Mouse (Mus musculus) embryonic fibroblast, embryonic 13.5 days (primary cell): Measurements from ENCODE around the gene Lpar1. TPM values are rescaled to one million over a fixed set of nuclear protein-coding genes. Genes with fewer than 3 reads are reported as not detected.

Source experiments
- H3K27ac ChIP-seq: 2 replicates; pipeline ENCODE4 v1.5.1; 2012; ENCODE audit warnings: low read length, control low read depth, inconsistent platforms; ENCODE audit not compliant: insufficient read depth
- H3K4me1 ChIP-seq: 2 replicates; pipeline ENCODE4 v1.6.1; 2011; ENCODE audit warnings: low read length; ENCODE audit not compliant: control insufficient read depth, insufficient read depth
- H3K4me3 ChIP-seq: 2 replicates; pipeline ENCODE4 v1.5.1; 2011; ENCODE audit warnings: mild to moderate bottlenecking, control low read depth, low read length; ENCODE audit not compliant: insufficient read depth
- CTCF ChIP-seq: IDR thresholded peaks from 2 replicates; pipeline ENCODE4 v1.5.1; 2011; ENCODE audit warnings: mild to moderate bottlenecking, control low read depth, low read length, moderate library complexity, borderline replicate concordance; ENCODE audit not compliant: insufficient read depth
- POLR2A ChIP-seq: IDR thresholded peaks from 2 replicates; pipeline ENCODE4 v1.6.1; 2011; ENCODE audit warnings: low read depth, mild to moderate bottlenecking, control low read depth, low read length, moderate library complexity
- polyA plus RNA-seq: library from polyadenylated mRNA; stranded (reverse); fragments of >200 nt; gene quantifications from 2 replicates; pipeline ENCODE4 v1.2.4, GENCODE M21; 2011; ENCODE audit warnings: low read depth; ENCODE audit not compliant: missing spikeins, insufficient read length

Lpar1 gene
- 52.8 and 67.1 TPM in 2 replicates for polyA plus RNA-seq

DNA sequence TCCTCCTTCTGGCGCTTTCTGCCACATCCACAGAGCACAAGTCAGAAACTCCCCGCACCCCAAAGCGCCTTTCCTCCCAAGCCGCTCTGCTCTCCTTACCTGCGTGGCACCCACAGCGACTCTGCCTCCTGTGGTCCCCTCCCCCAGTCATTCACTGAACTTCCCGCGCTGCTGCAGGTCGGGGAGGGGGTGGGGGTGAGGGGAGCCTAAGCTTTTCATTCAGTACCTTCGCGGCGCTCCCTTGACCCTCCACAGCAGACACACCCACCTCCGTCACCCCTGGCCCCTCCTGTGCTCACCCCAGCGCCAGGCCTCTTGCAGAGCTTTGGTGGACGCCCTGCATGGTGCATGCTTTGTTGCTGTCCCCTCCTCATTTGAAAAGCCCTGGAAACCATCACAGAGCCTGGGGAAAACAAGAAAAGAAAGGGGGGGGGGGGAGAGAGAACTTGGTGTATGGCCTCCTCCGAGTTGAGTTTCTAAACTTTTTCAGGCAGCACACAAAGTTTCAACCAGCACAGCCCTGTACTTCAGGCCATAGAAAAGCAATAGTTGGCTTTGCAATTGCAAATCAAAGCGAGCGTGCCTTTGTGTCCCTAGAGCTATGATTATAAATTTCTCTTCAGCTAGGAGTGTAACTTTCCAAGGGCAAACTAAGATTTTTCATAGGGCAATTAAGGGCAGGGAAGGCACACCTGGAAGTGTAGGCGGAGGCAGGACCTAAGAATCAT is at the start of gene Lpar1:
TSS of gene Lpar1 (minus strand) at position 268 of the 728 bp plus-strand sequence.
- peak within 1 kb of the TSS; percentile 74 for H3K27ac ChIP-seq
- peak within 1 kb of the TSS; percentile 87 for H3K4me3 ChIP-seq
- TF ChIP-seq POLR2A (no peak), CTCF (no peak)
- H3K4me1 ChIP-seq: no peaks in the 10 kb centered on the region

DNA sequence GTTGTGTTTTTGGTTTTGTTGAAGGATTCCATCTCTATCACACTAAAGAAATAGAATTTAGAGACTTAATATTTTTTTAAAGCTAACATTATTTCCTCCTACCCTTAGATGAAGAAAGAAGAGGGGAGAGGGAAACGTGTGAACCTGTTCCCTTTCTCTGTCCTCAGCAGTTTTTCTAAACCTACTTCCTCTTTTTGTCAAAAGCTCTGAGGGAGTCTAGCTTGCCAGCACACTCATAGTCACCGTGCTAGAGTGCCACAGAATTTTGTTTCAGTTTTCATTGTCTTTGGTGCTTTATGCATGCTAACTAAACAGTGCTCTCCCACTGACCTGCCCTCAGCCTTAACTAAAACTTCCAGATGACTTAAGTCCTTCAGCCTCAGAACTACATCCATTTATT is 32.2 kb upstream of the Lpar1 start:
- no peak overlapping the region for H3K4me3 ChIP-seq
- no peak overlapping the region for H3K27ac ChIP-seq
- H3K4me1 ChIP-seq: no peaks in the 10 kb centered on the region
- TF ChIP-seq POLR2A (no peak), CTCF (no peak)

DNA sequence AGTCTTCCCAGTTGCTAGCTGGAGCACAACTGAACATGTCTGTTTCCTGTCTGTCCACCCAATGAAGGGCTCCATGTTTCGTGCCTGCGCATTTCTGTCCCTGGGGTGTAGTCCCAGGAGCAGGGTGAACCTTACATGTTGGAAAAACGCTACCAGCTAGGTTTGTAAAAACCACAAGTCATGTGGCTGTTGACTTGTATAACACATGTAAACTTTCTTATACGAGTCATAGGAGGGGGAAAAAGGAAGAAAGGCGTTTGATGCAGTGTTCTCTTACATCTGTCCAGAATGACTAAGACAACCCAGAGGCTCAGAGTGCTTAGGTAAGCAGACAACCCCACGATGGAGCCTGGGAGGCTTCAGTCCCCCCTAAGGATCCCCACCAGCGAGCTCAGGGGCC is 27.5 kb upstream of the Lpar1 start:
- H3K4me1 ChIP-seq: no peaks in the 10 kb centered on the region
- TF ChIP-seq CTCF (no peak), POLR2A (no peak)
- H3K4me3 ChIP-seq: no peak overlapping the region
- no peak overlapping the region for H3K27ac ChIP-seq

DNA sequence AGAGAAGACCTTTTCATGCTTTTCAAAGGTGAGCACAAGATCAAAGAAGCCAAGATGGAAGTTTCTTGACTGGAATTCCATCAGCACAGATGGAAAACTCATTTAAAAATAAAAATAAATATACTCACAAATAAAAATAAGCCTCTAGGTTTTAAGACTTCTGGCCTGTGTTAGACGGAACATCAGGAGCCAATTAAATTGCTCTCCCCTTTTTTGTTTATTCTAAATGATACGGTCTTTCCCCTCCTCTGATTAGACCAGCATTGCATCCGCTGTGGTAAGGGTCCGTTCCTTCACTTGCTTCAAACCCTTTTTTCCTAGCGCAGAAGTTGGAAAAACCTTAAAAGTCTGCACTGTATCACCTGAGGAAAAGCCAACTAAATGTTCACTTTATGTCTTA is 26.8 kb upstream of the Lpar1 start:
- Histone ChIP-seq H3K27ac (no peak overlapping the region), H3K4me1 (peaks cover 4% of the 10 kb centered on the region), H3K4me3 (no peak overlapping the region)
- TF ChIP-seq CTCF (no peak), POLR2A (no peak)

DNA sequence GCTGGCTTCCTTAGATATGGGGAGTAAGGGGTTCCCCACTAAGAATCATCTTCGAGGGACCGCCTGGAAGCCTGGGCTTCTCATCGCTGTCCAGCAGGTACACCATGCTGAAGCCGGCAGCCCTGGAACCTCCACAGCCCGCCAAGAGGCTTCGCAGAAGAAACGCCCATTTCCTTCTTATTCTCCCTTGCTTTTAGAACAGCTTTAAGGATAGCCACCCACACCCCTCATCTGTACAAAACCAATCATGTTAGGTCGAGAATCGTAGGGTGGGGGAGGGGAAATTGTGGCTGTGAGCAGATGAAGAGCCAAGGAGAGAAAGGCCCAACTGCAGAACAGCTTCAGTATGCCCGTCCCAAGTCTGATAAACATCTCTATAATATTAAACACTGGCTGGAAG is 26.4 kb upstream of the Lpar1 start:
- Histone ChIP-seq H3K27ac (no peak overlapping the region), H3K4me3 (no peak overlapping the region), H3K4me1 (peaks cover 4% of the 10 kb centered on the region)
- TF ChIP-seq CTCF: no peak
- TF ChIP-seq POLR2A: no peak

DNA sequence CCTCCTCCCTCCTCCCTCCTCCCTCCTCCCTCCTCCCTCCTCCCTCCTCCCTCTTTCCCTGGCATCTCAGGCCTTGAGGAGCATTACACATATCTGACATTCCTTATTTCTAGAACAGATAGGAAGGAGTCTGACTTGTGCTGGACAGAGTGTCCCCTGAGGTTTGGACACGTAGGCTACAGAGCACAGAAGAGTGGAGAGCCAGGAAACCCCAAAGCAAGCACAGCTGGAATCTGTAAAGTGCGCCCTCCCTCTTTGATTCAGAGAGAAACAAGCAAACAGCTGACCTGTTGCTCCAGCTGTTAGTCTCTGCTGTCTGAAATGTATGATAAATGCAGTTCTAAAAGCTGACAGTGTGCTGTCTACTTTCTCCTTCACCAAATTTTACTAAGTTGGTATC is 24.8 kb upstream of the Lpar1 start:
- TF ChIP-seq CTCF (no peak), POLR2A (no peak)
- Histone ChIP-seq H3K27ac (no peak overlapping the region), H3K4me3 (no peak overlapping the region), H3K4me1 (peaks cover 4% of the 10 kb centered on the region)

DNA sequence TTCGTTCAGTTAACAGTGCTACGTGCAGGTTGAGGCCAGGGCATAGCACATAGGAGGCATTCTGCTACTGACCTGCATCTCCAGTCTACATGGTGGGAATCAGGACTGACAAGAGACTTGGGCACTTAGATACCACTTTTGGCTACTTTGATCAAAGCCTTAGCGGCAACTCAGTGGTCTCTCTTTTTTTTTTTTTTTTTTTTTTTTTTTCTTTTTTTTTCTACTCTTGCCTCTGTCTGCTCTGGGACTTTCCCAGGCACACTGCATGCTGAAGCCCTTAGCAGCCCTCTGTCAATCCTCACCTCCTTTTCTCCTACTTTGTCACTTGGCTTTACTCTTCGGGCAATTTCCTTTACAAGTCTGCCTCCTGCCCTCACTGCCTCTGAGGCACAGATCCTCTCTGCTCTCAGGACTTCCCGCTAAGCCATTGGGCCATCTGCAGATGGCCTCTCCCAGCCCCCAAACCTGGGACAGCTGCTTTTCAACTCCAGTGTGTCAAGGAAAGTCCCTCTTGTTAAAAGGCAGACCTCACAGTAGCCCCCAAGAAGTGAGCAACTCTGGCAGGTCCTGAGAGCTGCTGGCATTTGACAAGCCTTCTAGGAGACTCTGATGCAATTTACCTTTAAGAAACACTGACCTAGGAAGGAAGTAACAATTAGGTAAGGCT is 23.8 kb upstream of the Lpar1 start:
- H3K27ac ChIP-seq: no peak overlapping the region
- TF ChIP-seq CTCF: no peak
- TF ChIP-seq POLR2A: no peak
- peaks cover 4% of the 10 kb centered on the region for H3K4me1 ChIP-seq
- H3K4me3 ChIP-seq: no peak overlapping the region

DNA sequence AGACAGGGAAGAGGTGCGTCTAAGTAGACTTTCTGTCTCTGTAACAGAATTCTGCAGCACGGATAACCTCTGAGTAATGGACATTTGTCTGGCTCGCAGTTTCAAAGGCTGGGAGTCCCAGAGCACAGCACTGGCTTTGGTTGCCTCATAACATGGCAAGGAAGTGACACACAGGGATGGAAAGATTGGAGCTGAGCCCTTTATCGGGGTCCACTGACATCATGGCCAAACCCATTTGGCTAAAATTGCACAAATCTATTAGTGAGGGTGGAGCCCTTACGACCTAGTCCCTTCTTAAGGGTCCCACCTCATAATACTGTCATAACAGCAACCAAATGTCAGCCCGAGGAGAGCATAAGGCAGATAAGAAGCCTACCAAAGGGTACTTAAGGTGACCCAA is 22.1 kb upstream of the Lpar1 start:
- Histone ChIP-seq H3K27ac (no peak overlapping the region), H3K4me3 (no peak overlapping the region), H3K4me1 (peaks cover 4% of the 10 kb centered on the region)
- TF ChIP-seq CTCF (no peak), POLR2A (no peak)

DNA sequence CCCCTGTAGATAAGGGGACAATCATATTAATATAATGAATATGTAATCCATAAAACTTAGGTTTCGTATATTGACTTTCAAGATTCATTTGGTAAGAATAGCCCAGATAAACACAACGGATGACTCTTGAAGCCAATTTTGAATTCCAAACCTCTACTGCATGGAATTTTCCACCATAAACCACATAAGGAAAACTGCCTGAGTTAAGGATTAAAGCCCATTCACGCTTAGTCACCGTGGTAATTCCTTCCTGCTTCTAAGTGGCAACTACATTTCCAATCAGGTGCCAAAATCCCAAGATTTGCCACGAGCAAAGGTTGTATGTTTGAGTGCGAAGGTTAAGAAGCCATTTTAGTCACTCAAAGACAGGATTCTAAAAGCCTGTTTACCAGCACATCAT is 20.3 kb upstream of the Lpar1 start:
- Histone ChIP-seq H3K27ac (peak overlapping the region; percentile 24), H3K4me3 (no peak overlapping the region), H3K4me1 (peaks cover 4% of the 10 kb centered on the region)
- TF ChIP-seq CTCF: no peak
- no peak for TF ChIP-seq POLR2A

DNA sequence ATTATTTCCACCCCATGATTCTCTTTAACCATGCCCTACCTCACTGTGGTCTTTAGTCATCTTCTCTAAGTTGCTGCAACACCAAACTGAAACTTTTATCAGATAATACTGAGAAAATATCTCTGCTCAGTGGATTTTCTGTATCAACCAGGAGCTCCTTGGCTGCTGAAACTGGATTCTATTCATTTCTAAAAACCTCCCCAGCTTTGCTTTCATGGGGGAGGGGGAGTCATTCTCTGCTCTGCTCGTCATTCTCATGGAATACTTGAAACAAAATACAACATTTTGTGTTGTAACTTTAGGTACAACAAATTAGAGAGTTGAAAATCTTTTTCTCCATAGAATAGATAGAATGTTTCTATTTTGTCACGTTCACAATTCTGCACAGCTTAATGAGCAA is 18.7 kb upstream of the Lpar1 start:
- Histone ChIP-seq H3K27ac (no peak overlapping the region), H3K4me3 (no peak overlapping the region), H3K4me1 (peaks cover 4% of the 10 kb centered on the region)
- TF ChIP-seq CTCF (no peak), POLR2A (no peak)
